Mouse (Mus musculus) T-helper 17 cell (primary cell): ENCODE measurements around the gene Maats1.

Source experiments
- in situ Hi-C, 2 experiments: fragments of 300-600 bp; cut with MboI, MseI; formaldehyde crosslinking; loops; 1 replicate in 1 of 2; 2 replicates in 1 of 2; pipeline ENCODE4 v1.15.1; 2025; ENCODE audit warnings: high pct_unique_total_duplicates in 2 of 2

The Maats1 gene

GRCm38 (mm10) chr16:38294685-38295348 is 47.1 kb downstream of the Maats1 start, which contains the start of gene Nr1i2:
Gene Nr1i2 (minus strand): TSS chr16:38294824.
- in situ Hi-C loops, result no loop called here

GRCm38 (mm10) chr16:38290151-38290550 is 51.8 kb downstream of the Maats1 start:
- in situ Hi-C loops, result no loop called here

GRCm38 (mm10) chr16:38288851-38289250 is 53.1 kb downstream of the Maats1 start:
- in situ Hi-C loops, result no loop called here

GRCm38 (mm10) chr16:38287762-38288161 is 54.2 kb downstream of the Maats1 start:
- in situ Hi-C loops, result no loop called here

GRCm38 (mm10) chr16:38287357-38287756 is 54.6 kb downstream of the Maats1 start:
- in situ Hi-C loops, result no loop called here

GRCm38 (mm10) chr16:38286541-38286940 is 55.4 kb downstream of the Maats1 start:
- in situ Hi-C loops, result no loop called here

DNA sequence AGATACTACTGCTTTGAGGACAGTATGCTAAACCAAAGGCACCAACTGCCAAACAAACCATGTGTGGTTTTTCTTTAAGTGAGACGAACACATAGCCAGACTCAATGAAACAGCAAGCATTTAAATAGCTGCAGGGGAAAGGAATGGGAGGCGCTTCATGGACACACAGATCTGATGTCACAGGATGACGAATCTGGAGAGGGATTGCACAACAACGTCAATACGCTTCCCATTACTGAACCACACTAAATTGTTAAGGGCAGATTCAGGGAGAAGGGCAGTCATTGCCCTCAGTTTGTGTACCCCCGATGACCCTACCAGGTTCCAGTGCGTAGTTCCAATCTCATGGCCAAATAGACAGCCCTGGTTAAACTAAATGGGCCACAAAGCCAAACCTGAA is 56.1 kb downstream of the Maats1 start:
- in situ Hi-C loops, result no loop called here

GRCm38 (mm10) chr16:38283300-38283699 is 58.6 kb downstream of the Maats1 start:
- in situ Hi-C loops, result no loop called here

- in situ Hi-C loops, result no loop called here
These were observed 59.3 kb downstream of the Maats1 start for GRCm38 (mm10) chr16:38282559-38283160.

DNA sequence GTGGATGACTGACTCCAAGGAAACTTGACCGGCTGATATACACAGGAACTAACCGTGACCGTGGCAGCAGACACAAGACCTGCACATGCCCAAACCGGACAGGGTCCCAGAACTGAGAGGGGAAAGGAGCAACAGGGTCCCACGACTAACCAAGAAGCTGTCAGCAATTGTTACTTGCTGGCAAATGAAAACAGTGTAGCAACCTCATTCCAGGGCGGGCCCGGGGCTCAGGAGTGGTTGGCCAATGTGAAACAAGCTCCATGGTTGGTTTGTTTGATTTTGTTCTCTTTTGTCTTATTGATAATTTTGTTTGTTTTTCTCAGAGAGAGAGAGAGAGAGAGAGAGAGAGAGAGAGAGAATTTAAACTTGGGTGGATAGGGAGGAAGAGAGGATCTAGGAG is 61.0 kb downstream of the Maats1 start:
- in situ Hi-C loops, result no loop called here

- in situ Hi-C loops, result no loop called here
These were observed 62.1 kb downstream of the Maats1 start for GRCm38 (mm10) chr16:38279794-38280193.

DNA sequence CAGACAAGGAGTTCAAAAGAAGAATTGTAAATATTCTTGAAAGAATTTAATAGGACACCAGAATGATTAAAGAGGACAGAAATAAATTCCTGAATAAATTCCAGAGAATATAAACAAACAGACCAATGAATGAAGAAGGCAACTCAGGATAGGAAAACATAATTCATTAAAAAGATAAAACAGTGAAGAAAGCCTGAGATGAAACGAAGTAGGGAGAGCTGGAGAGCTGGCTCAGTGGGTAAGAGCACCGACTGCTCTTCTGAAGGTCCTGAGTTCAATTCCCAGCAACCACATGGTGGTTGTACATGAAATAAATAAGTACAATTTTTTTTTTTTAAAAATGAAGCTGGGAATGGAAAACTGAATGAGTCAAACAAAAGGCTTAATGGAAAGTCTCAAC is 67.2 kb downstream of the Maats1 start:
- in situ Hi-C loops, result no loop called here

- in situ Hi-C loops, result no loop called here
These were observed 69.5 kb downstream of the Maats1 start for GRCm38 (mm10) chr16:38272483-38272882.

- in situ Hi-C loops, result no loop called here
These were observed 70.3 kb downstream of the Maats1 start for GRCm38 (mm10) chr16:38271601-38272000.

DNA sequence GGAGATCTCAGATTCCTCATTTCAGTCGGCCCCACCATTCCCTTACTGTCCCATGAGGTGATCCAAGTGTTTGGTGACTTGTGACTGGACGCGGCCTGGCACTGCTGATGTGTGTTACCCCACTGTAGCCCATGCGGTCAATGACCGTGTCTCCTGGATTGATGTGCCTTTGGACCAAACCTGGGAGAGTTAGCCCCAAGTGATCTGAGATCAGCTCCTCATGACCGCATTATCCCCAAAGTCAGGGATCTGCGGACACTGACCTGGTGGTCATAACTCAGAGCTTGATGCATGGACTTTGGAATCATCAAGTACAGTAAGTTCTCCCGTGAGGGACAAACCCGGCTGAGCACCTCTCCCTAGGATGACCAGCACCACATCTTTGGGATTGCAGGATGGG is 86.0 kb downstream of the Maats1 start:
- in situ Hi-C loops, result no loop called here

- in situ Hi-C loops, result no loop called here
These were observed 86.8 kb downstream of the Maats1 start for GRCm38 (mm10) chr16:38255107-38255506.

- in situ Hi-C loops, result no loop called here
These were observed 87.9 kb downstream of the Maats1 start for GRCm38 (mm10) chr16:38254001-38254400.

GRCm38 (mm10) chr16:38250467-38250866 is 91.5 kb downstream of the Maats1 start:
- in situ Hi-C loops, result no loop called here

DNA sequence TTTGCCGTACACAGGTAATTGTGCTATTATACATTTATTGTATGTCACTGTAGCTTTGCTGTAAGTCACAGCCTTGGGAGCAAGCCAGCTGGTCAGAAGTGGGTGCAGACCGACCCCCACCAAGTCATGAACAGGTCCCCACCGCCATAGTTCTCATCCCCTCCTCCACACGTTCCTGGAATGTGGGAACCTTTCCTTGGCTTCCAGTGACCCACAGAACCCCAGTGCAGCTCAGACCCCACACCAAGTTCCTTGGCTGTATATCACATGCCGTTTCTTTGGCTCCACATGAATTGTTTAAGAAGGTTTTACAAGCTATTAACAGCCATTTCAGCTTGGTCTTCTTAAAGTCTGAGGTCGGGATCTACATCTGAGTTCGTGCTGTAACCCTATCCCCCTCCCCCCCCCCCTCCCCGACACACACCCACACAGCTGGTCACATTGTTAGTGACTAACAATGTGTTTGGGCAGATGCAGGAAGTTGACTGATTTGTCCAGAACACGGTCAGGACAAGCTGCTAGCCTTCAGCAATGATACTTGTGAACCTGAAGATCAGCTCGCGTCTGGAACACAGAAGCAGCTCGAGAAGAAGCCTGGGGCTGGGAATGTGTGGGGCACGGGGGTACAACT is 93.5 kb downstream of the Maats1 start:
- in situ Hi-C loops, result no loop called here
